Mouse (Mus musculus) kidney, postnatal 10 days (tissue): Measurements from ENCODE around the gene Hist1h2bp.
"Not testable (repeated sequence)": the region's sequence is repeated elsewhere in the genome, so short reads cannot be mapped to it uniquely, and the experiment has no call there.

Experiments
- DNase-seq: peaks from one replicate; pipeline ENCODE4 v3.0.0; 2021; ENCODE audit warnings: mixed read lengths

The Hist1h2bp gene

GRCm38 (mm10) chr13:21783734-21784161, 3.5 kb upstream of the Hist1h2bp start:
- DNase-seq: peak; percentile 27

- DNase-seq: no peak
Measured at GRCm38 (mm10) chr13:21784311-21784710, 3.0 kb upstream of the Hist1h2bp start.

- DNase-seq: no peak
Measured at GRCm38 (mm10) chr13:21786189-21786898, 917 bp upstream of the Hist1h2bp start.

- no peak for DNase-seq
Measured at GRCm38 (mm10) chr13:21787760-21788593, 716 bp downstream of the Hist1h2bp start.

GRCm38 (mm10) chr13:21789925-21790324, 2.7 kb downstream of the Hist1h2bp start:
- DNase-seq: no peak

- DNase-seq: no peak
Measured at GRCm38 (mm10) chr13:21790601-21791283, 3.5 kb downstream of the Hist1h2bp start.

- DNase-seq: no peak
Measured at GRCm38 (mm10) chr13:21795584-21795983, 8.3 kb downstream of the Hist1h2bp start.

GRCm38 (mm10) chr13:21797163-21797562, 9.9 kb downstream of the Hist1h2bp start:
- not testable (repeated sequence) for DNase-seq

GRCm38 (mm10) chr13:21803058-21803457, 15.8 kb downstream of the Hist1h2bp start:
- not testable (repeated sequence) for DNase-seq

- not testable (repeated sequence) for DNase-seq
Measured at GRCm38 (mm10) chr13:21810073-21810472, 22.8 kb downstream of the Hist1h2bp start, which contains the start of the genes Hist1h2bq and Hist1h2ao. Gene Hist1h2bq, minus strand, starts transcription at chr13:21810197. Gene Hist1h2ao, plus strand, starts transcription at chr13:21810465.

GRCm38 (mm10) chr13:21811074-21811473, 23.8 kb downstream of the Hist1h2bp start:
- not testable (repeated sequence) for DNase-seq

- peak; percentile 46 for DNase-seq
Measured at GRCm38 (mm10) chr13:21811539-21811938, 24.3 kb downstream of the Hist1h2bp start, which contains the start of gene Hist1h4m. Gene Hist1h4m, plus strand, starts transcription at chr13:21811746.

- not testable (repeated sequence) for DNase-seq
Measured at GRCm38 (mm10) chr13:21812092-21812491, 24.8 kb downstream of the Hist1h2bp start.

GRCm38 (mm10) chr13:21820082-21820890, 33.0 kb downstream of the Hist1h2bp start:
- not testable (repeated sequence) for DNase-seq

GRCm38 (mm10) chr13:21828511-21828910, 41.2 kb downstream of the Hist1h2bp start:
- no peak for DNase-seq

- no peak for DNase-seq
Measured at GRCm38 (mm10) chr13:21830344-21830743, 43.1 kb downstream of the Hist1h2bp start.

- peak; percentile 20 for DNase-seq
Measured at GRCm38 (mm10) chr13:21831418-21832394, 44.4 kb downstream of the Hist1h2bp start, which contains the start of gene Hist1h4n. Gene Hist1h4n, minus strand, starts transcription at chr13:21832196.

GRCm38 (mm10) chr13:21833461-21833860, 46.2 kb downstream of the Hist1h2bp start, which contains the start of the genes Hist1h2ap and Hist1h2br:
Gene Hist1h2ap, minus strand, starts transcription at chr13:21833507.
Gene Hist1h2br, plus strand, starts transcription at chr13:21833743.
- DNase-seq: not testable (repeated sequence)
